16 mouse cellular contexts compared by ENCODE assay signal in genomic region chr10:109852392-109852791, GRCm38 (mm10).
DNase-seq lines count a peak whose midpoint lies in the region; ATAC-seq lines count a peak whose summit lies in the region.
"Had no signal": no experiment of that assay in that cellular context is flagged by ENCODE, and none has a peak within 500 bp of the region (broad histone marks: within the 10 kb centered on the region; RNA-seq: fewer than 3 reads in every experiment).

No protein-coding gene starts in this region.

- no peak overlapping the region for H3K4me2 ChIP-seq in lung, embryonic 16.5 days (ENCODE audit: low read depth, low read length)
- H3K4me2 ChIP-seq: midbrain, embryonic 13.5 days; neural tube, embryonic 15.5 days had no signal

- intact Hi-C loops in heart, postnatal 10 days (cut with DNase I), result no loop called here

- H3K27me3 ChIP-seq in lung, embryonic 16.5 days (ENCODE audit: control insufficient read depth, insufficient read depth, low read depth, low read length), result no peaks in the 10 kb centered on the region
- H3K27me3 ChIP-seq: midbrain, embryonic 13.5 days; neural tube, embryonic 15.5 days; Patski had no signal

- H3K9ac ChIP-seq in lung, embryonic 16.5 days (ENCODE audit: low read length), result no peak overlapping the region
- H3K9ac ChIP-seq: liver, embryonic 14.5 days; midbrain, embryonic 13.5 days; neural tube, embryonic 15.5 days had no signal

- H3K4me1 ChIP-seq in lung, embryonic 16.5 days (replicated peaks; ENCODE audit: control insufficient read depth, insufficient read depth, low read length), result no peaks in the 10 kb centered on the region
- H3K4me1 ChIP-seq: midbrain, embryonic 13.5 days; neural tube, embryonic 15.5 days had no signal

- WGBS in lung, embryonic 16.5 days, result 33% methylated on average over 7 of the region's 7 CpGs

- no peak overlapping the region for H3K4me3 ChIP-seq in lung, embryonic 16.5 days (ENCODE audit: low read length)
- H3K4me3 ChIP-seq: midbrain, embryonic 13.5 days; neural tube, embryonic 15.5 days had no signal

- H3K27ac ChIP-seq in lung, embryonic 16.5 days (ENCODE audit: low read length), result no peak overlapping the region
- H3K27ac ChIP-seq: liver, embryonic 14.5 days; midbrain, embryonic 13.5 days; neural tube, embryonic 15.5 days had no signal

- H3K9me3 ChIP-seq in lung, embryonic 16.5 days (ENCODE audit: control insufficient read depth, low read length), result no peaks in the 10 kb centered on the region
- H3K9me3 ChIP-seq: midbrain, embryonic 13.5 days; neural tube, embryonic 15.5 days had no signal

- peak; percentile 31 to 33 for DNase-seq in heart, postnatal 10 days
- no peak for DNase-seq in heart, adult 18-20 months
- DNase-seq in lung, postnatal 36 days, result no peak
- peak; percentile 10 for DNase-seq in adrenal gland, postnatal 25 days
- DNase-seq in kidney, postnatal 4 days, result peak; percentile 64 to 73
- DNase-seq in thymus, postnatal 36 days, result no peak
- no peak for DNase-seq in right cerebral cortex, postnatal 14 days
- DNase-seq: cerebellum, postnatal 25 days; spleen, adult 18-20 months; thymus, adult 2 months had no signal

- ATAC-seq in lung, embryonic 16.5 days (ENCODE audit: low read depth), result peak; percentile 52; the same call in 1 of the 2 replicates
- ATAC-seq: intestine, postnatal 0 days; midbrain, embryonic 13.5 days; Patski had no signal

- H3K36me3 ChIP-seq in lung, embryonic 16.5 days (ENCODE audit: control insufficient read depth, insufficient read depth, low read length), result no peaks in the 10 kb centered on the region
- H3K36me3 ChIP-seq: neural tube, embryonic 15.5 days had no signal

Comparison
In these comparisons a context has a peak if more than half of its experiments do, and no peak if none do; other contexts are left out.
1. DNase-seq: peak in heart, postnatal 10 days (2 of 2), adrenal gland, postnatal 25 days (single experiment) and kidney, postnatal 4 days (2 of 2); none in heart, adult 18-20 months (0 of 2), lung, postnatal 36 days (single experiment), thymus, postnatal 36 days (0 of 2) and right cerebral cortex, postnatal 14 days (single experiment).